In the genomic region with DNA sequence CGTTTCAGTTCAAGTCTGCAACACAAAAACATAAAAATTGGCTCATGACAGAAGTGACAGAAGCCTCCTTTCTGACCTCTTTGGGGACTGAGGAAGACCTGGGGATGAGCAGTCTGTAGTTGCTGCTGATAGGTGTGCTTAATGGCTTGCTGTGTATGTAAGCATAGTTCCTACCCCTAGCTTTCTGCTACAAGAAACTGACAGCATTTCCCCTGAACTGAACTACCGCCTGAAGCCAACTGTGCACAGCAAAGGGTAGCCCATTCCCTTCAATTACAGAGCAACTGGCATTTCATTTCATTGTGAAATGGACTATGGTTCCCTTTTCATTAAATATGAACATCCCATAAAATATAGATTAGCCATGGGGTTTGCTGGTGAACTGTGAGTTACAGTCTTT, we compare ENCODE assay signal across 23 mouse cellular contexts. TPM values are rescaled to one million over a fixed set of nuclear protein-coding genes. Genes with fewer than 3 reads are reported as not detected.
"Had no signal": no experiment of that assay in that cellular context is flagged by ENCODE, and none has a peak within 500 bp of the region (broad histone marks: within the 10 kb centered on the region; RNA-seq: fewer than 3 reads in every experiment).

No protein-coding gene starts in this region.

- H3K27ac ChIP-seq: liver, embryonic 13.5 days; liver, embryonic 15.5 days; lung, embryonic 15.5 days; macrophage; midbrain, embryonic 13.5 days; neural tube, embryonic 12.5 days; stomach, embryonic 15.5 days; stomach, postnatal 0 days had no signal

- H3K4me3 ChIP-seq: liver, embryonic 13.5 days; liver, embryonic 15.5 days; lung, embryonic 15.5 days; megakaryocyte, embryonic 14.5 days; midbrain, embryonic 13.5 days; neural tube, embryonic 12.5 days; stomach, embryonic 15.5 days had no signal

- H3K36me3 ChIP-seq: liver, embryonic 13.5 days; liver, embryonic 15.5 days; lung, embryonic 15.5 days; midbrain, embryonic 13.5 days; neural tube, embryonic 12.5 days; stomach, embryonic 15.5 days had no signal

- H3K9ac ChIP-seq: liver, embryonic 13.5 days; liver, embryonic 15.5 days; liver, postnatal 0 days; lung, embryonic 15.5 days; midbrain, embryonic 13.5 days; neural tube, embryonic 12.5 days; stomach, embryonic 15.5 days had no signal

- H3K9me3 ChIP-seq: liver, embryonic 13.5 days; liver, embryonic 15.5 days; lung, embryonic 15.5 days; midbrain, embryonic 13.5 days; neural tube, embryonic 12.5 days; stomach, embryonic 15.5 days had no signal

- H3K27me3 ChIP-seq: liver, embryonic 13.5 days; liver, embryonic 15.5 days; lung, embryonic 15.5 days; megakaryocyte, embryonic 14.5 days; midbrain, embryonic 13.5 days; neural tube, embryonic 12.5 days; stomach, embryonic 15.5 days had no signal

- DNase-seq: liver, embryonic 13.5 days; liver, postnatal 0 days; lung, adult 2 months; lung, postnatal 14 days; lung, postnatal 36 days; right cerebral cortex, postnatal 14 days; thymus, adult 2 months; thymus, postnatal 25 days; thymus, postnatal 4 days had no signal

- H3K4me2 ChIP-seq: liver, embryonic 11.5 days; liver, embryonic 13.5 days; liver, embryonic 15.5 days; lung, embryonic 15.5 days; midbrain, embryonic 13.5 days; neural tube, embryonic 12.5 days; stomach, embryonic 15.5 days had no signal

- H3K4me1 ChIP-seq: liver, embryonic 13.5 days; liver, embryonic 15.5 days; lung, embryonic 15.5 days; megakaryocyte, embryonic 14.5 days; midbrain, embryonic 13.5 days; neural tube, embryonic 12.5 days; stomach, embryonic 15.5 days had no signal

- ATAC-seq: liver, postnatal 0 days; lung, postnatal 0 days; midbrain, embryonic 13.5 days had no signal

RNA-seq across cellular contexts. Expression of a gene that starts 54.2 kb away (rescaled TPM):
- total RNA-seq: megakaryocyte progenitor cell, adult 5-6 weeks; monocyte, adult 5-6 weeks; neutrophil, adult 5-6 weeks had no signal
- polyA plus RNA-seq: liver, embryonic 11.5 days; liver, embryonic 15.5 days; liver, postnatal 0 days; macrophage; spleen, adult 2 months; thymus, adult 2 months had no signal
